ENCODE assay signal across 10 mouse cellular contexts in the genomic region with DNA sequence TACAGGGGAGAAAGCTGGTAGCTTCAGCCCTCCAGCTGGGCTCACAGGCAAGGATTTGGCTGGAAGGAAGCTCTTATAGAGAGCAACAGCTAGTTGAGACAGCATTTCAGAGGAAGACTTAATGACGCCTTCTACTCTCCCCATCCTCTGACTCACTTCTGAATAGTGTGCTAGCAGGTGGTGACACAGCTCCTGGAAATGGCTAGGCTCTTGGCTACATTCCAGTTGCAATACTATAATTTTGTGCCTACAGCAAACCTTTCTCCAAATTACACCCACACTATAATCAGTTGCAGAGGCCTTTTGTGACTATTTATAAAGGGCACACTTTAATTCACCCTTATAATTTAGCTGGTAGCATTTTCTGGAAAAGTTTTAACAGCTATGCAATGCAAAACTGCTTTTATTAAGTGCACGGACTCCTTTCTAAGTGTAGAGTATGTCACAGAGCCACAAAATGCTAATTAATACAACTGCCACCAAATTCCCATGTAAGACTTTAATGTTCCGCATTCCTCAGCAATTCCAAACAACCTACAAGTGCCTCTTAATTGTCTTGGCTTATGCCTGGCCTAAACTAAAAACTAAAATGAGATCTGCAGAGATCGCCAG.
A peak's percentile ranks its signal among the peaks of the same experiment; 100 is the strongest.
DNase-seq lines count a peak whose midpoint lies in the region; ATAC-seq and TF ChIP-seq lines count a peak whose summit lies in the region.
"Had no signal": no experiment of that assay in that cellular context is flagged by ENCODE, and none has a peak within 500 bp of the region (broad histone marks: within the 10 kb centered on the region; RNA-seq: fewer than 3 reads in every experiment).

No protein-coding gene starts in this region.

- no peak overlapping the region for H3K4me2 ChIP-seq in forebrain, embryonic 12.5 days
- H3K4me2 ChIP-seq in limb, embryonic 14.5 days (replicated peaks; ENCODE audit: low read depth, low read length, severe bottlenecking), result no peak overlapping the region
- H3K4me2 ChIP-seq: lung, embryonic 14.5 days had no signal

- no peak overlapping the region for H3K4me3 ChIP-seq in forebrain, embryonic 12.5 days (replicated peaks)
- no peak overlapping the region for H3K4me3 ChIP-seq in limb, embryonic 14.5 days (replicated peaks; ENCODE audit: low read length)

- no peak overlapping the region for H3K9ac ChIP-seq in forebrain, embryonic 12.5 days
- no peak overlapping the region for H3K9ac ChIP-seq in limb, embryonic 14.5 days (ENCODE audit: low read depth, low read length, severe bottlenecking)
- H3K9ac ChIP-seq: lung, embryonic 14.5 days had no signal

- no peaks in the 10 kb centered on the region for H3K27me3 ChIP-seq in forebrain, embryonic 12.5 days
- H3K27me3 ChIP-seq in limb, embryonic 14.5 days (ENCODE audit: control insufficient read depth, insufficient read depth, low read length), result no peaks in the 10 kb centered on the region

- WGBS in forebrain, embryonic 12.5 days, result 45% methylated on average over 4 of the region's 4 CpGs
- WGBS in limb, embryonic 14.5 days, result 38% methylated on average over 4 of the region's 4 CpGs

- H3K9me3 ChIP-seq in forebrain, embryonic 12.5 days, result no peaks in the 10 kb centered on the region
- H3K9me3 ChIP-seq in limb, embryonic 14.5 days (ENCODE audit: control insufficient read depth, low read length), result no peaks in the 10 kb centered on the region

- H3K4me1 ChIP-seq in forebrain, embryonic 12.5 days, result peaks cover 18% of the 10 kb centered on the region; the same call in 1 of the 2 replicates
- peaks cover 6% of the 10 kb centered on the region; the same call in 1 of the 2 replicates for H3K4me1 ChIP-seq in limb, embryonic 14.5 days (ENCODE audit: control insufficient read depth, insufficient read depth, low read length)

- TF ChIP-seq POLR2A in limb, embryonic 14.5 days (IDR thresholded peaks at IDR 0.05; ENCODE audit: borderline replicate concordance, extremely low read depth, insufficient read depth, insufficient read length), result no peak

- no peaks in the 10 kb centered on the region for H3K36me3 ChIP-seq in forebrain, embryonic 12.5 days (replicated peaks)
- H3K36me3 ChIP-seq in limb, embryonic 14.5 days (ENCODE audit: control insufficient read depth, insufficient read depth, low read length), result no peaks in the 10 kb centered on the region

- peak; percentile 16 to 45 for DNase-seq in layer of hippocampus, adult 18-20 months (ENCODE audit: low spot score in 2 of 2)
- no peak for DNase-seq in layer of hippocampus, postnatal 25 days (ENCODE audit: extremely low spot score in 1 of 2, low spot score in 1 of 2)
- peak; percentile 94 for DNase-seq in brain, adult 2 months (ENCODE audit: low read depth, low spot score)
- DNase-seq in limb, embryonic 14.5 days (ENCODE audit: low spot score), result peak; percentile 57
- no peak for DNase-seq in adrenal gland, postnatal 36 days
- DNase-seq in lung, postnatal 25 days (ENCODE audit: low spot score), result no peak
- DNase-seq: heart, postnatal 36 days; kidney, postnatal 4 days; lung, embryonic 14.5 days had no signal

- H3K27ac ChIP-seq in forebrain, embryonic 12.5 days, result 0 out of 2 replicates have a peak overlapping the region, but pooled peaks have one; percentile 59
- no peak overlapping the region for H3K27ac ChIP-seq in limb, embryonic 14.5 days (replicated peaks; ENCODE audit: low read depth, low read length)

- peak; percentile 61; the same call in 1 of the 2 replicates for ATAC-seq in forebrain, embryonic 12.5 days (ENCODE audit: low FRiP score)
- no peak for ATAC-seq in limb, embryonic 14.5 days (ENCODE audit: low FRiP score, low read depth)

Comparison
In these comparisons a context has a peak if more than half of its experiments do, and no peak if none do; other contexts are left out.
1. DNase-seq: peak in layer of hippocampus, adult 18-20 months (2 of 2), brain, adult 2 months (single experiment) and limb, embryonic 14.5 days (single experiment); none in layer of hippocampus, postnatal 25 days (0 of 2), adrenal gland, postnatal 36 days (0 of 2) and lung, postnatal 25 days (single experiment).